ENCODE assay signal across 10 mouse cellular contexts in genomic region chr13:37880035-37880434, GRCm38 (mm10).
A peak's percentile ranks its signal among the peaks of the same experiment; 100 is the strongest.
DNase-seq lines count a peak whose midpoint lies in the region; ATAC-seq and TF ChIP-seq lines count a peak whose summit lies in the region.
"Had no signal": no experiment of that assay in that cellular context is flagged by ENCODE, and none has a peak within 500 bp of the region (broad histone marks: within the 10 kb centered on the region; RNA-seq: fewer than 3 reads in every experiment).

No protein-coding gene starts in this region.

- H3K27me3 ChIP-seq in heart, postnatal 0 days (ENCODE audit: control insufficient read depth, insufficient read depth, low read length): no peaks in the 10 kb centered on the region
- no peaks in the 10 kb centered on the region for H3K27me3 ChIP-seq in MEL (ENCODE audit: control insufficient read depth in 1 of 2, insufficient read depth in 2 of 2, low read length in 2 of 2)
- no peaks in the 10 kb centered on the region for H3K27me3 ChIP-seq in embryonic facial prominence, embryonic 13.5 days
- no peaks in the 10 kb centered on the region for H3K27me3 ChIP-seq in liver, embryonic 14.5 days (ENCODE audit: control insufficient read depth, insufficient read depth, low read length)
- H3K27me3 ChIP-seq: hindbrain, embryonic 15.5 days; midbrain, embryonic 15.5 days had no signal

- H3K4me1 ChIP-seq in heart, postnatal 0 days (ENCODE audit: control insufficient read depth, insufficient read depth): peaks cover 52% of the 10 kb centered on the region
- H3K4me1 ChIP-seq in MEL (ENCODE audit: control insufficient read depth in 1 of 2, insufficient read depth in 2 of 2, low read length in 2 of 2): peaks cover 38 to 80% of the 10 kb centered on the region in 2 experiments
- peaks cover 43% of the 10 kb centered on the region for H3K4me1 ChIP-seq in embryonic facial prominence, embryonic 13.5 days
- H3K4me1 ChIP-seq in liver, embryonic 14.5 days (replicated peaks; ENCODE audit: control insufficient read depth in 2 of 2, insufficient read depth in 2 of 2, low read length in 1 of 2): peaks cover 71 to 92% of the 10 kb centered on the region in 2 experiments
- H3K4me1 ChIP-seq: midbrain, embryonic 15.5 days had no signal

- no peaks in the 10 kb centered on the region for H3K9me3 ChIP-seq in heart, postnatal 0 days (replicated peaks; ENCODE audit: control insufficient read depth, low read length)
- no peaks in the 10 kb centered on the region for H3K9me3 ChIP-seq in MEL (replicated peaks; ENCODE audit: insufficient read depth, low read length)
- H3K9me3 ChIP-seq in embryonic facial prominence, embryonic 13.5 days: no peaks in the 10 kb centered on the region
- H3K9me3 ChIP-seq in liver, embryonic 14.5 days (ENCODE audit: control insufficient read depth, low read length): no peaks in the 10 kb centered on the region
- H3K9me3 ChIP-seq: hindbrain, embryonic 15.5 days; midbrain, embryonic 15.5 days had no signal

- no peak for TF ChIP-seq EP300 in heart, postnatal 0 days (IDR thresholded peaks at IDR 0.05; ENCODE audit: low read depth)
- TF ChIP-seq EP300 in MEL (IDR thresholded peaks at IDR 0.05; ENCODE audit: low read depth in 1 of 2, low read length in 2 of 2): no peak
- TF ChIP-seq EP300 in liver, embryonic 14.5 days (IDR thresholded peaks at IDR 0.05; ENCODE audit: low read depth): no peak

- peak overlapping the region; percentile 61 for H3K27ac ChIP-seq in heart, postnatal 0 days (ENCODE audit: low read depth)
- peak overlapping the region; percentile 99 for H3K27ac ChIP-seq in MEL (ENCODE audit: control insufficient read depth, low read depth, low read length)
- H3K27ac ChIP-seq in embryonic facial prominence, embryonic 13.5 days: peak overlapping the region; percentile 7; the same call in 1 of the 2 replicates
- peak overlapping the region; percentile 77 for H3K27ac ChIP-seq in liver, embryonic 14.5 days
- H3K27ac ChIP-seq: hindbrain, embryonic 15.5 days; midbrain, embryonic 15.5 days had no signal

- peaks cover 53% of the 10 kb centered on the region for H3K79me2 ChIP-seq in MEL (ENCODE audit: control insufficient read depth, insufficient read depth, low read length, poor library complexity)

- 33% methylated on average over 1 of the region's 1 CpGs for WGBS in heart, postnatal 0 days
- 38% methylated on average over 1 of the region's 1 CpGs for WGBS in embryonic facial prominence, embryonic 13.5 days
- 22% methylated on average over 1 of the region's 1 CpGs for WGBS in liver, embryonic 14.5 days (ENCODE audit: insufficient replicate concordance)

- ATAC-seq in heart, postnatal 0 days (ENCODE audit: insufficient read depth, low read depth): no peak
- ATAC-seq in embryonic facial prominence, embryonic 13.5 days (ENCODE audit: insufficient number of reproducible peaks, insufficient read depth, low FRiP score, low TSS enrichment, low read depth): no peak
- no peak for ATAC-seq in liver, embryonic 14.5 days (ENCODE audit: insufficient read depth)
- ATAC-seq: midbrain, embryonic 15.5 days had no signal

- no peak for TF ChIP-seq CTCF in heart, postnatal 0 days (IDR thresholded peaks at IDR 0.05; ENCODE audit: low read depth)
- TF ChIP-seq CTCF in MEL (IDR thresholded peaks at IDR 0.05 in 2 of 3, conservative IDR thresholded peaks at IDR 0.05 in 1 of 3; ENCODE audit: control insufficient read depth in 1 of 3, insufficient read depth in 1 of 3, low read depth in 2 of 3, low read length in 3 of 3, poor library complexity in 1 of 3, severe bottlenecking in 1 of 3): no peak
- TF ChIP-seq CTCF in liver, embryonic 14.5 days (IDR thresholded peaks at IDR 0.05; ENCODE audit: low read depth): no peak

- TF ChIP-seq RAD21 in MEL (IDR thresholded peaks at IDR 0.05; ENCODE audit: low read depth, low read length): no peak

- DNase-seq in heart, postnatal 0 days (ENCODE audit: low spot score): no peak
- DNase-seq in heart, adult 11 months: no peak
- DNase-seq in MEL (ENCODE audit: low read depth, low spot score): peak; percentile 27
- no peak for DNase-seq in liver, embryonic 14.5 days (ENCODE audit: low read depth in 3 of 3, low spot score in 3 of 3)
- DNase-seq in embryo, embryonic 10 days (ENCODE audit: low spot score): no peak
- DNase-seq in right cerebral cortex, postnatal 10 days (ENCODE audit: low spot score in 2 of 2): no peak
- DNase-seq in cerebellum, adult 9-11 months: no peak

- TF ChIP-seq POLR2A in MEL (IDR thresholded peaks at IDR 0.05; ENCODE audit: control insufficient read depth in 1 of 2, insufficient read depth in 1 of 2, low read depth in 1 of 2, low read length in 2 of 2, poor library complexity in 1 of 2): no peak

- 0 out of 2 replicates have a peak overlapping the region, but pooled peaks have one; percentile 17 for H3K9ac ChIP-seq in heart, postnatal 0 days (replicated peaks; ENCODE audit: low read depth, low read length)
- peak overlapping the region; percentile 46 for H3K9ac ChIP-seq in MEL (ENCODE audit: control insufficient read depth, low read depth, low read length, poor library complexity, severe bottlenecking)
- H3K9ac ChIP-seq in embryonic facial prominence, embryonic 13.5 days: no peak overlapping the region
- no peak overlapping the region; the same call in 1 of the 2 replicates for H3K9ac ChIP-seq in liver, embryonic 14.5 days (replicated peaks)
- H3K9ac ChIP-seq: hindbrain, embryonic 15.5 days; midbrain, embryonic 15.5 days had no signal

- H3K4me3 ChIP-seq in heart, postnatal 0 days (ENCODE audit: low read depth, low read length): no peak overlapping the region
- H3K4me3 ChIP-seq in MEL (ENCODE audit: control insufficient read depth in 1 of 2, insufficient read depth in 1 of 2, low read depth in 2 of 2, low read length in 2 of 2): no peak overlapping the region
- H3K4me3 ChIP-seq in embryonic facial prominence, embryonic 13.5 days: no peak overlapping the region
- H3K4me3 ChIP-seq in liver, embryonic 14.5 days (ENCODE audit: insufficient read depth in 1 of 2, low read depth in 2 of 2, low read length in 2 of 2): no peak overlapping the region
- H3K4me3 ChIP-seq: hindbrain, embryonic 15.5 days; midbrain, embryonic 15.5 days had no signal

- H3K4me2 ChIP-seq in heart, postnatal 0 days (ENCODE audit: low read depth, low read length): no peak overlapping the region; the same call in 1 of the 2 replicates
- H3K4me2 ChIP-seq in embryonic facial prominence, embryonic 13.5 days: no peak overlapping the region
- peak overlapping the region; percentile 66 for H3K4me2 ChIP-seq in liver, embryonic 14.5 days (ENCODE audit: low read depth)
- H3K4me2 ChIP-seq: hindbrain, embryonic 15.5 days; midbrain, embryonic 15.5 days had no signal

- no peaks in the 10 kb centered on the region for H3K36me3 ChIP-seq in heart, postnatal 0 days (replicated peaks; ENCODE audit: control insufficient read depth, insufficient read depth, low read length)
- H3K36me3 ChIP-seq in MEL (ENCODE audit: control insufficient read depth in 1 of 2, insufficient read depth in 2 of 2, low read length in 2 of 2): peaks cover 0 to 88% of the 10 kb centered on the region in 2 experiments; a peak in 3 of 4 replicates
- H3K36me3 ChIP-seq in embryonic facial prominence, embryonic 13.5 days: no peaks in the 10 kb centered on the region
- no peaks in the 10 kb centered on the region; the same call in 1 of the 2 replicates for H3K36me3 ChIP-seq in liver, embryonic 14.5 days (replicated peaks; ENCODE audit: control insufficient read depth, insufficient read depth, low read depth)
- H3K36me3 ChIP-seq: hindbrain, embryonic 15.5 days; midbrain, embryonic 15.5 days had no signal

TF ChIP-seq in MEL, 35 proteins besides CTCF, POLR2A, EP300 and RAD21:
- TF ChIP-seq NRF1 (IDR thresholded peaks at IDR 0.05; ENCODE audit: insufficient read depth, low read depth, low read length, poor library complexity, severe bottlenecking): no peak
- TF ChIP-seq ZNF384 (IDR thresholded peaks at IDR 0.05; ENCODE audit: low read depth, low read length): no peak
- peak; percentile 25; the same call in 1 of the 2 replicates for TF ChIP-seq TAL1 (IDR thresholded peaks at IDR 0.05; ENCODE audit: low read length)
- TF ChIP-seq HCFC1 (IDR thresholded peaks at IDR 0.05; ENCODE audit: low read depth, low read length): no peak
- TF ChIP-seq ETS1 (IDR thresholded peaks at IDR 0.05; ENCODE audit: low read depth, low read length): no peak
TF ChIP-seq in MEL: peak in this region for 1.

Comparison
In these comparisons a context has a peak if more than half of its experiments do, and no peak if none do; other contexts are left out.
1. H3K27ac ChIP-seq: peak in every context shown above with its lines; median percentile 99 in MEL; 77 in liver, embryonic 14.5 days; 61 in heart, postnatal 0 days; 7 in embryonic facial prominence, embryonic 13.5 days.
2. H3K9ac ChIP-seq: peak in heart, postnatal 0 days (single experiment) and MEL (single experiment); none in embryonic facial prominence, embryonic 13.5 days (single experiment) and liver, embryonic 14.5 days (single experiment).